Mouse (Mus musculus) E14TG2a.4 (cell line): ENCODE data around the gene Mras.

Experiments used
- H3K27me3 ChIP-seq: 2 replicates; pipeline ENCODE4 v1.6.1; 2014; ENCODE audit warnings: low read length, control low read depth; ENCODE audit not compliant: insufficient read depth
- H3K36me3 ChIP-seq: 2 replicates; pipeline ENCODE4 v1.6.1; 2014; ENCODE audit warnings: low read length, control low read depth; ENCODE audit not compliant: insufficient read depth
- H3K4me1 ChIP-seq: replicated peaks from 2 replicates; pipeline ENCODE4 v1.6.1; 2014; ENCODE audit warnings: low read depth, low read length, control low read depth
- H3K4me3 ChIP-seq: replicated peaks from 2 replicates; pipeline ENCODE4 v1.5.1; 2014; ENCODE audit warnings: mild to moderate bottlenecking, low read length
- H3K9me3 ChIP-seq: 2 replicates; pipeline ENCODE4 v1.6.1; 2014; ENCODE audit warnings: low read length, control low read depth
- CTCF ChIP-seq: conservative IDR thresholded peaks from 2 replicates; pipeline ENCODE4 v1.5.1; 2014; ENCODE audit warnings: low read length
- NANOG ChIP-seq: IDR thresholded peaks from 2 replicates; pipeline ENCODE4 v1.6.1; 2014; ENCODE audit warnings: borderline replicate concordance, low read length, mixed read lengths
- POU5F1 ChIP-seq: IDR thresholded peaks from 2 replicates; pipeline ENCODE4 v1.6.1; 2014; ENCODE audit warnings: low read length, borderline replicate concordance

The Mras gene

DNA sequence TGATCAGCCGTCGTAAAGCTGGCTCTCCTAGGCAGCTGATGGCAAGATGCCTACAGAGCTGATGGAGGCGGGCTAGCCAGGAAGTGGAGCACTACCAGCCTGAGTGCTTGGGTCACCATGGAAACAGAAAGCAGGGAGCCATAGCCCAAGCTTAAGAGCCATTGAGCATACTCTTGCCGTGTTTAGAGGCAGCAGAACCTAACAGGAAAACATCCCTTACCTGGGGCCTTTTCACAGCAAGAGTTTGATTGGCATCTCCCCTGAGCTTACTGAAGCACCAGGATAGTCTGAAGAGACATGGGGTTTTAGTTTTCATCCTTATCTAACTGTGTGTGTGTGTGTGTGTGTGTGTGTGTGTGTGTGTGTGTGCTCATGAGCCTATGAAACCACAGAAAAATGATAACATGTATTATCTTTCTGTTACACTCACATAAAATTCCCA is 91.8 kb downstream of the Mras start:
- H3K4me1 ChIP-seq = peaks cover 10% of the 10 kb centered on the region
- no peaks in the 10 kb centered on the region for H3K27me3 ChIP-seq
- no peak overlapping the region for H3K4me3 ChIP-seq
- H3K9me3 ChIP-seq = no peaks in the 10 kb centered on the region; the same call in 1 of the 2 replicates
- TF ChIP-seq NANOG (no peak), POU5F1 (no peak), CTCF (no peak)
- no peaks in the 10 kb centered on the region for H3K36me3 ChIP-seq

DNA sequence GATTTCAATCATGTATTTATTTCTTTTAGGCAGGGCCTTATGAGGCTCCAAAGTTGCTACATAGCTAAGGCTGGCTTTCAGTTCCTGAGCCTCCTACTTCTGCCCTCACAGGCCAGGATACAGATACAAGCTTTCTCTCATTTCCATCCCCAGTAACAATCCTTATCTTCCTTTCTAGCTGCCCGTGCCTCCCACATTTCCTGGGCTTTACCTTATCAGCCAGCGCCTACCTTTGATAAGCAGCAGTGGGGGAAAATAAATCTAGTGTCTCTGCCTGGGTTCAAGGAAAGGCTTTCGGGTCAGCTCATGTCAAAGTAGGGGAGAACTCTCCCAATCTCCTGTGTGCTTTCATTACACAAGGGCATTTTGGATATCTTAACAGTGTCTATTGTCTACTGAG is 95.6 kb downstream of the Mras start:
- Histone ChIP-seq H3K36me3 (no peaks in the 10 kb centered on the region), H3K4me3 (no peak overlapping the region), H3K4me1 (peaks cover 30% of the 10 kb centered on the region), H3K27me3 (no peaks in the 10 kb centered on the region), H3K9me3 (no peaks in the 10 kb centered on the region)
- no peak for TF ChIP-seq CTCF
- no peak for TF ChIP-seq POU5F1
- no peak for TF ChIP-seq NANOG

DNA sequence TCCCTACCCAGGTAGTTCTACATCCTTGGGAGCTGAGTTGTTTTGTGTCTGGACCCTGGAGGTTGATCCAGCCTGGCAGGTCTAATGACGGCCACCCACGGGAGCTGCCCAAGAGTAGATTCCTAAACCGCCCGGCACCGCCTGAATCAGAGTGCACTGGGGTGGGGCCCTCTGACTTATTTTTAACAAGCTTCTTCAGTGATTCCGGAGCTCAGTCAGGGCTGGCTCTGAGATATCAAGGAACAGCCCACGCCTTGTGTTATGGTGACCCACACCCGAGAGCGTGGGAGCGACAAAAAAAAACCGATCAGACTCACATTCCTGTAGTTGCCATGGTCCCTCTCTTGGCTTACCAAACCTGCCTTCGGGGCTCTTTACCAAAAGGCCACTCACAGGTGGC is 97.1 kb downstream of the Mras start:
- no peaks in the 10 kb centered on the region for H3K9me3 ChIP-seq
- H3K4me1 ChIP-seq = peaks cover 23% of the 10 kb centered on the region
- H3K4me3 ChIP-seq = no peak overlapping the region
- no peaks in the 10 kb centered on the region for H3K36me3 ChIP-seq
- no peaks in the 10 kb centered on the region for H3K27me3 ChIP-seq
- TF ChIP-seq POU5F1 (no peak), NANOG (no peak), CTCF (no peak)

GRCm38 (mm10) chr9:99339182-99339581 is 98.0 kb downstream of the Mras start:
- Histone ChIP-seq H3K27me3 (no peaks in the 10 kb centered on the region), H3K36me3 (no peaks in the 10 kb centered on the region), H3K9me3 (no peaks in the 10 kb centered on the region), H3K4me3 (no peak overlapping the region), H3K4me1 (peaks cover 23% of the 10 kb centered on the region)
- TF ChIP-seq CTCF = peak; percentile 48
- no peak for TF ChIP-seq POU5F1
- TF ChIP-seq NANOG = no peak

GRCm38 (mm10) chr9:99338293-99338692 is 98.9 kb downstream of the Mras start:
- no peaks in the 10 kb centered on the region for H3K27me3 ChIP-seq
- peaks cover 23% of the 10 kb centered on the region for H3K4me1 ChIP-seq
- TF ChIP-seq POU5F1 = no peak
- no peaks in the 10 kb centered on the region for H3K36me3 ChIP-seq
- no peaks in the 10 kb centered on the region for H3K9me3 ChIP-seq
- H3K4me3 ChIP-seq = no peak overlapping the region

- peaks cover 23% of the 10 kb centered on the region for H3K4me1 ChIP-seq
- H3K4me3 ChIP-seq = no peak overlapping the region
- no peaks in the 10 kb centered on the region for H3K27me3 ChIP-seq
- no peaks in the 10 kb centered on the region for H3K9me3 ChIP-seq
- H3K36me3 ChIP-seq = peaks cover 7% of the 10 kb centered on the region; the same call in 1 of the 2 replicates
- TF ChIP-seq CTCF (no peak), NANOG (no peak), POU5F1 (no peak)
These were observed 100.6 kb downstream of the Mras start for GRCm38 (mm10) chr9:99336538-99336937.
